Mouse (Mus musculus) brain, embryonic 14.5 days (tissue): ENCODE data around the gene Macf1.

Experiments
- CTCF ChIP-seq: fragments of 200-500 bp; IDR thresholded peaks from 2 replicates; pipeline ENCODE4 v1.5.1; 2012; ENCODE audit warnings: inconsistent platforms, mild to moderate bottlenecking, moderate library complexity, borderline replicate concordance; ENCODE audit not compliant: insufficient read depth, insufficient read length; ENCODE audit errors: extremely low read depth
- POLR2A ChIP-seq: fragments of 200-500 bp; IDR thresholded peaks from 2 replicates; pipeline ENCODE4 v1.6.1; 2012; ENCODE audit warnings: mild to moderate bottlenecking, inconsistent platforms, borderline replicate concordance; ENCODE audit not compliant: poor library complexity, insufficient read depth, insufficient read length, severe bottlenecking; ENCODE audit errors: extremely low read depth

GRCm38 (mm10) chr4:123593664-123594063, 90.5 kb downstream of the Macf1 start:
- TF ChIP-seq POLR2A: no peak
- TF ChIP-seq CTCF: no peak
